Mouse (Mus musculus) kidney, adult 11 months (tissue): ENCODE results near the gene Dlg2.

Experiments
- DNase-seq: peaks from one replicate; pipeline ENCODE4 v3.0.0; 2022

Gene Dlg2

DNA sequence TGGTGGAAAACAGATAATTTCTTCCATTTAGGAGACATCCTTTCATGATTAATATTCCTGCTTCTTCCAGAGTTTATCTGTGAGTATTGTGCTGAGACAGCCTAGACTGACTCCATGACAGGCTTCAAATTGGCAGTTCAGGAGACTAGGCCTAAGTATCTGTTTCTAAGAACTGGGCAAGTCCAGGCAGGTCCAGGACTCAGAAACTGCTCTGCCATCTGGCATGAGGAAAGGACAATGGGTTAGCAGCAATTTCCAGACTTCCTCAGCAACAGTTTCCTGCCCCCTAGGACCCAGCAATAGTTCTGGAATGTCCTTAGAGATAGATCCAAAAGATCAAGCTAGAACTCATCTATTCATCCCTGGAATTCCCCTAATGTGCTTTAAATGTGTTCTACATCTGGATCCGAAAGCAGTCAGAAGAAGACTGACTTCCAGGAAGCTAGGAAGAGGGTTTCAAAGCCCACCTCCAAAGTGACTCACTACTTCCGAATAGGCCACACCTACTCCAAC, 64.4 kb downstream of the Dlg2 start:
- no peak for DNase-seq

DNA sequence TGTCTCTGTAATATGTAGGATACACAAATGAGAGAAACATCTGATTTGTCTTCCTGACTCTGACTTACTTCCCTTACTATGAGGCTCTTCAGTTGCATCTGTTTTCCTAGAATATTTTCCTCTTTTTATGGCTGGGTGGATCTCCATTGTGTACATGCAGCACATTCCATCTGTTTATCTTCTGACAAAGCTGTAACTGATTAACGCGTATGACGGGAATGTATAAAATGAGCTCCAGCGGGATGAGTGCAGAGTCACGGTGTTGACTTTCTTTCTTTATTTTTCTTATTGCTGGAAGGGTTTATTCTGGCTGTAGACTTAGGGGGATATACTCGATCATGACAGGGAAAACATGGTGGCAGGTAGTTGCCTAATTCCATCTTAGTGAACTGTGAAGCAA, 76.9 kb downstream of the Dlg2 start:
- no peak for DNase-seq

DNA sequence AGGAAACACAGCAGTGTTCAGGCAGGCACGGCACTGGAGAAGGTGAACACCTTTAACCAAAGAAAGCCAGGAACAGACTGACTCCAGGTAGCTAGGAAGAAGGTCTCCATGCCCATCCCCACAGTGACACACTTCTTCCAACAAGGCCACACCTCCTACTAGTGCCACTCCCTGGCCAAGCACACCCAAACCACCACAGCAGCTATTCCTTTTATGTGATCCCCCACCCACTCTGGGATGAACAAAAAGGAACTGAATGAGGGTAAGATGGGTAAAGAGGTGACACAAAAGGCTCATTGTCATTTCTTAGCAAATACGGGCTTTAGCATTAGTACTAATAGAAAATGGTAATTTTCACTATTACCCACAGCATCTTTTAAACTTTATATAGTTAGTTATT, 77.9 kb downstream of the Dlg2 start:
- DNase-seq: no peak

DNA sequence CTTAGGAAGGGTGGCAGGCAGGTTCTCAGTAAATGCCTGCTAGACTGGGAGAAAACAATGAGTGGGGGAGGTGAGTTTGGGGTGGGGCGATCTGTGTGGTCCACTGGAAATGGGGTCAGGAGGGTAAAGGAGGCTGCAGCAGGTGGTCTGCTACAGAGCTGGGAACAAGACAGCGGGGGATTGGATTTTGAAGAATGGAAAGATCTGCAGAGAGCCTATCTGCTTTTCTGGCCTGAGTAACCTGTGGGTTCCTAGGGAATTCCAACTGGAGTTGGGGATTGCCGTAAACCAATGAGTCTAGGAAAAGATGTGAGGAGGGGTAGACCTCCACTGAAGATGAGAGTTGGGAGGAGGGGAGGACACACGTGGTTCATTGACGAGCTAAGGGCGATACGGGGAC, 92.7 kb downstream of the Dlg2 start:
- DNase-seq: no peak

DNA sequence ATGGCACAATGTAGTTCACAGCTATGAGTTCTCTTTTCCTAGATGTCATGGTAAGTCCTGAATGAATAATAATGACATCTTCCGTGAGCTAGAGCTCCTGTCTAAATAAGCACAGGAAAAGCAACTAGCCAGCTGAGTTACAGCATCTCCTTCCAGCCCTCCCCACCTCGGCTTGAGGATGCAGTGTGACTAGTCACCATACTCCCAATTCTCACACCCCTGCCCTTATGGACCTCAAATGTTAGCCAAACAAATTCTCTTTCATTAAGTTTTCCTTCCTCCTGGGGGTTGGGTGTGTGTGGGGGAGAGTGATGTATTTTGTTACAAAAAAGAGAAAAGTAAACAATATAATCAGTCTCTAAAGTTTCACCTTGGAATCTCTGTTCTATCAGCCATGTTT, 111.3 kb downstream of the Dlg2 start:
- DNase-seq: no peak

DNA sequence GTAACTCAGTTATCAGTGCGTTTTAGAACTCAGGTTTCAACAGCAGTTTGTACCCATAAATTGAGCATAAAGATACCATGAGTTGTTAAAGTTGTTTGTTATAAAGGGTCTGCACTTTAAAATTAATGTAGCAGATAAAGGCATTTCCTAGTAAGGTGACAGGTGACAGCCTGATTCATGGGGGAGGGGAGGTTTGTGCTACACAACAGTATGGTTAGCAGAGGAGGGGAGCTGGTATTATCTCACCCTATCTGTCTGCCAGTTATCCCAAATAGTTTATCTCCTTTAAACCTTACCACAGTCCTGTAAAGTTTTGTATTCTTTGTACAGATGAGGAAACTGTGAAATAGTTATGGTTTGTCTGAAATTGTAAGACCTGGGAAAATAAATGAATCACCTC, 111.8 kb downstream of the Dlg2 start:
- no peak for DNase-seq

DNA sequence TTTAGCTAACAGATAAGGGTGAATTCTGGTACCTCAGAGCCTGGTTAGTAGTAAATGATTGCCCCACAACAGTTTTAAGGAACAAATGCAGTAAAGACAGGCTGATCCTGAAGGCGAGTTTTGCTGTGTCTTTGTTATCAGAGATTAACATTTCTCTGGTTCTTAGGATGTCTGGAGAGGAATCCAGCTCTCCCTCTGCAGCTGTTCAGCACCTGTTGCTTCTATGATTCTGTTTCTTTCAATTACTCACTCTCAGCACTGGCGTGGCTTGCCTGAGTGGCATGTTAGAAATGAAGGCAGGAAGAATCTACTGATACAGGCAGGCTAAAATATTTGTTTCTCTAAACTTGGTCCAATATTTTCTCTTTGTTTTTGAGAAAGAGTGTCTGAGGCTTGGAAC, 133.3 kb downstream of the Dlg2 start:
- no peak for DNase-seq

DNA sequence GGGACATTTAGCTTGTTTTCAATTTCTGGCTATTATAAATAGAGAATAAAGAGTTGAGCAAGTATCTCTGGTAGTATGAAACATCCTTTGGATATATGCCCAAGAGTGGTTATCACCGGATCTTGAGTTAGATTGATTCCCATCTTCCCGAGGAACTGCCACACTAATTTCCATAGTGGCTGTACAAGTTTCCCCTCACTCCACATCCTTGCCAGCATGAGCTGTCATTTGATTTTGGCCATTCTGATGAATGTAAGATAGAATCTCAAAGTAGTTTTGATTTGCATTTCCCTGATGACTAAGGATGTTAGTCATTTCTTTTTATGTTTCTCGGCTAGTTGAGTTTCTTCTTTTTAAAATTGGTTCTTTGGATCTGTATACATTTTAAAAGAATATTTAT, 154.1 kb downstream of the Dlg2 start:
- DNase-seq: no peak

DNA sequence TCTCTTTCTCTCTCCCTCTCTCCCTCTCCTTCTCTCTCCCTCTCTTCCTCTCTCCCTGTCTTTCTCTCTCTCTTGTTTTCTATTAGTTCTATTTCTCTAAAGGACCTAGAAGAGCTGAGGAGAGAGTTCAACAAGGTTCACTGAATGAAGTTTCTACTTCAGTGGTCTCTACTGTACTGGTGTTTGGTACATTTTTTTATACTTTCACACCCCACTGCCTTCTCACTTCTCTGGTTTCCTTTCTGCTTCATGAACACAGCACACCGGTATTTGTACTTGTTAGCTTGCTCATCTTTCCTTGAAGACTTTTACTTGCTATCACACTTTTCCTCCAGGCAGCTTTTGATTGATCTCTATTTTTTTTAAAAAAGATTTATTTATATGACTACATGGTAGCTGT, 173.0 kb downstream of the Dlg2 start:
- no peak for DNase-seq

DNA sequence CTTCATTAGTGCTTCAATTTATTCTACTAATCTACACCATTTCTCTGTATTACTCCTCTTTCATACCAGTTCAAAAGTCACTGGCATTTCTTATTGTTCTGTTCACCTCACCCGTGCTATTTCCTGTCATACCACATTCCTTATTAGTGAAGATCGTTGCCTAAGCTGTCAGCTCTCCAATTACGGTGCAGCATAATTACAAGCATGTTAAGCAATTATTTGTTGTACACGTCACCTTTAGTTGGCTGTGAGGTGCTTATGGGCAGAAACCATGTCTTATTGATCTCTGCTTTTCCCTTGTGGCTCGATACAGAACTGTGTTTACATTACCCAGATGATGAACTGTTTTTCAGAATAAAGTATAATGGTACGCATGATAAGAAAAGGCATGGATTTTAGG, 174.7 kb downstream of the Dlg2 start:
- no peak for DNase-seq

DNA sequence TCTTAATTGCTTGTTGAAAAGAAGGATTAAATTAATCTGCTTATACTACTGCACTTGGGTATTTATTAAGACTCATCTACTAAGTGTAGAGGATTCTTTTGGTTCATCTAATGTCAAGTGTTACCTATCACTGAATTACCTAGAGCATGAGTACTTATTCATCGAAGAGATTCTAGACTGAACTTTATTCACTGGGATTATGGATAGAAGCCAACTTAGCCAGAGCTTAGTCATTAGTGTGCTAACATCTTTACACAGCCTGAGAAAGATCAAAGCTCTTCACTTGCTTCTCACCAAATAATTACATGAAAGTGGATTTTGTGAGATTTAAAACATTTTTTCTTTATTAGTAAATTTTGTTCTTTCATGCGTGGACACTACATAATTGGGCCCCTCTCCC, 175.1 kb downstream of the Dlg2 start:
- no peak for DNase-seq

DNA sequence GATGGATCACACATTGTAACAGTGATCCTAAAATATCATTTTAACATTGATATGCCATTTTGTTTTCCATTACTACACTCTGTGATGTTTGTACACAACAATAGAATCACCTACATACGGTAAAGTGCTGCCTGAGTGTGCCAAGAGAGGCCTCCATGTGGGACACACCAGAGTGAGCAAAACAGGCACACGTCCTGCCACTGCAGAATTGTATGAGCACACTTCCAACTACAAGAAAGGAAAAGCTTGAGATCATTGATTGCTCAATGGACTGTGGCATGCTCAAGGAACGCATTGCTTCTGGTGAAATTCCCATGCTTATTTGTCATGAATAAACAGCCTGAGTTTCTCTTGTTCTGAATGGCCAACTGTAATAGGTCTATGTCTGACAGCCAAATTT, 182.1 kb downstream of the Dlg2 start:
- no peak for DNase-seq

DNA sequence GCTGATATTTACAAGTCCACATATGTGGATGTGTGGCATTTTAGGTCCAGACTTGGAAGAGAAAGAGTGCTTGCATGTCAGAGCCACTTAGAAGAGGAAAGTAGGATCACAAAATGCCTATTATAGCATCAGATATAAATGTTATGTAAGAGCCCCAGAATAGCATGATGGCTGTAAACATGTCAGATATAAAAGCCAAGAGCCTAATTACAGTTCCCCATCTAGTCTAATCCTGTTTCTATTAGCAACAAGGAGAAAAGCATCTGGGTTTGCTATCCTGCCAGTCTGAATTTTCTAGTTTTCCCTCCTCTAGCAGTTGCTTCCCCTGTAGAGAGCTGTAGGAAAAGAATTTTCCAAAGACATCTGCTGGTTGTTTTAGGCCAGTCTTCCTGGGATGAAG, 217.6 kb downstream of the Dlg2 start:
- no peak for DNase-seq

DNA sequence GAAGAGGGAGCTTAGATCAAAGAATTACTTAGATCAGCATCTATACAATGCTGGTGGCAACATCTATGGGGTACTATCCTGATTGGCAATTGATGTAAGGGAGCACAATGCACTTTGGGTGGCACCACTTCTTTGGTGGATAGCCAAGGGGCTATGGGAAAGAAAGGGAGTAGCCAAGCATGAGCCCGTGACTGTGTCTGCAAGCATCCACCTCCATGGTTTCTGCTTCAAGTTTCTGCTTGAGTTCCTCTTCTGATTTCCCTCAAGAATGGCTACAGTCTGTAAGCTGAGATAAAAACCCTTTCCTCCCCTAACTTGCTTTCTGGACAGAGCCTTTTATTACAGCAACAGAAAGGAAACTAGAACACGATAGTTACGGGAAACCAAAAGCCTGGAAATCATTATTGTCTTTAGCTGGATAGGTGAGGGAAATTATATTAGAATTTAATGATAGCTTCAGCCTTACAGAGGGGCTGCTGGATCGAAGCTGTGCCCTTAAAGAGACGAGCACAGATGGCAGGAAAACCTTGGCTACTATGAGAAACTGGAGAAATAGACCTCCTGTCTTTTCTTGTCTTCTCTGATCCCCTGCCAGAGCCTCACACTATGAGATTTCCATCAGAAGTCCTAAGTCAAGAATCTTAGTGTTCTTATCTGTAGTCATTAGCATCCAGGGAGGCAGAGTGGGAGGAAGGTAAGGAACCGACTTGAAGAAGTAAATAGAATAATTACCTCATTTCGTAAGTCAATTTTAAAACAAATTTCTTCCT, 219.9 kb downstream of the Dlg2 start:
- no peak for DNase-seq

DNA sequence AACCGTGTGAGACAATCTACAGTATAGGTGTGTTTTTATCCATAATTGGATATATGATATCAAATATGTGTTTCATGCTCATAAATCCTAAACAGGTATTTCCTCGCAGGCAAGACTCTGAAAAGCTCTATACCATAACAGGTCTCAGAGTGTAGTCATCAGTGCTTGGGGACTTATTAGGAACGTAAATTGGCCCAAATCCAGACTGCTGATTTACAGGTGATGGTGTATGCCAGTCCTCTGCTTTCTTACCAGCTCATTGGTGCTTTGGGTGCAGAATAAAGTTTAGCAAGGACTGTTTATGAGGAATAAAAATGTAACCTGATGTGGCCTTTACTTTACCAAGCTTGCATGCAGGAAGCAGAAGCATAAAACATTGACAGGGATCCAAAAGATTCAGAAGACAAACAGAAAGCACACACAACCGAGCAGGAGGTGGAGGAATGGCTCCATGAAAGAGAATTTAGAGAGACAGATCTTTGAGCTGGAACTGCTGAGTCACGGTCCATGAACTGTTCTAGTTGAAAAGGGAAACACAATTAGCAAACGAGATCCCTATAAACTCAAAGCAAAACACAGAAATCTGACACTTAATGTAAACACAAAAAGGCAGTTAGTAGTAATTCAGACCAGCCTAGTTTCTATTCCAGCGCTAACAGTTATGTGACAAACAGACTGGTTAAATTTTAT, 226.8 kb downstream of the Dlg2 start:
- no peak for DNase-seq

DNA sequence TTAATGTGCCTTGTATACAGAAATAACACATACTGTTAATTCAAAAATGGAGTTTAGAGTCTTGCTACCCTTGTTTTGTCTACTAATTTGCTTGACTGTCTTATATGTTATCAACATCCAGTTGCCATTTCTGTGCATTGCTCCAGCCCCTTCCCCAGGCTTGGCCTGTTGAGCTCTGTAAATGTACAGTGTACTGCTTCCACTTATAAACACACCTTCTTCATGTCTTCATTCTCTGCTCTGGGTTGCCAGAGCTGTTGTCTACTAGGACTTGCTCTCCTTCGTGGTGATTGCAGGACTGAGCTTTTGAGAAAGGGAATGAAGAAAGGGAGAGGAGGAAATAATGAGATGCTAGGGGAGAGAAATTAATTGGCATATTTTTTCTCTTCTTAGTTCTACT, 227.5 kb downstream of the Dlg2 start:
- no peak for DNase-seq

DNA sequence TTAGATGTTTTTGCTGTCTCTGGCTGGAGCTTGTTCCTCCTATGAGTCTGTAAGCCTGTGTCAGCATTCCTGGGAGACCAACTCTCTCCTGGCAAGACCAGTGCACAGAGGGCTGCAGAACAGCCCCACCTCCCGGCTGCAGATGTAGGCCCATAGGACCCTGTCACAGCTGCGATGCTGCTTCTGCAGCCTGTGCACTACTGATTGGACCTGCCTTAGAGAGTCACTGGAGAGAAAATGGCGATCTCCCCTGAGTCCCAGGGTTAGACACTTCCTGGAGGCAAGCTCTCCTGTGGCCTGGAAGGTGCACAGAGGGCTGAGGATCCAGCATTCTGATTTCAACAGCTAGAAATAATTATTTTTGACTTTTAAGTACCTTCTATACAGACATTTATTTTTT, 257.6 kb downstream of the Dlg2 start:
- DNase-seq: no peak

DNA sequence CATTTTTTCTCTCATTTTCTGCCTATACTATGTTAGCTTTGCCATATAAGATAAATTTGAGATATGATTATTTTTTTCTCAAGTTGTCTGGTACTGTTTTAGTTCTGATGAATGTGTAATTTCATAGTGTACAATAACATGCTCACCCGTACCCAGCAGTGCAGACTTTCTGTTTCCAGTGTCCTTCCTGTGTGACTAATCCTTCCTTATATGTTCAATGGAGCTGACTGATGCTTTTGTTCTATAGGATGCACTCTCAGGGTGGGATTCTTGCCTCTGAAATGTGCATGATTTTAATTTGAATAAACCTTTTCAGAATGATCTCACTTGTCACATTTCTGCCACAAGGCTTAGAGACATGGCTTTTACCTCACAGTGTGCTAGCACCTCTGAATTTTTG, 259.9 kb downstream of the Dlg2 start:
- DNase-seq: no peak

DNA sequence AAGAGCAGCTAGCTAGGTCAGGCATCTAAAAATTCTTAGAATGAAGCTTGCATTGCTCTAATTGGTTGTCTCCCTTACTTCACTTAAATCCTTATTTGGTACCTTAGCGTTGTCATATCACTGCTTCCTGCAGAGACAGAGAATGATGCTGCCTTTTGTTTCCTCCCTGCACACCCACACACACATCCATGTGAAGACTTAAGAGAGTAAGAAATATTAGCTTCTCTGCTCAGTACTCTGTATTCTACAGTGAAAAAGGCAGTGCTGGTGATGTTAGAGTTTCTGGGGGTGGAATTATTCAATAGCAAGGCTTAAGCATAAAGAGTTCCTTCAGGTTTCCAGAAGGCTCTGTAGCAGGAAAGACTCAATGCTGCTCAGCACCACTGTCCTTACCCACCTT, 272.2 kb downstream of the Dlg2 start:
- no peak for DNase-seq

DNA sequence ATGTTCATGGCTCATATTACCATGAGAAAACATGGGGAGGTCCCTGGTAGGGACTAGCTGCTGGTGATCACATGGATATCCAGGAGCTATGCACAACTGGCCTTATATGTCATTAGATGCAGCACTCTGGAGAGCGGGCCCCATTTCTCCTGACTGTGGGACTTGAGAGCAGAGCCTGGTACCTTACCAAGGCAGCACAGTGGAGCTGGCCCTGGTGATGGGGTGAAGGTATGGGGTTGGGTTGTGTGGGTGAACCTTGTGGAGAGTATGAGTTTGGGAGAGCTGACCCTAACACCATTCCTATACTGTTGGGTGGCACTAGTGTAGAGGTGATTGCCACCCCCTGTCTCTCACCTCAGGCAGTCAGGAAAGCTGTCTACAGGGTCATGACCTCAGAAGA, 311.5 kb downstream of the Dlg2 start:
- DNase-seq: no peak

DNA sequence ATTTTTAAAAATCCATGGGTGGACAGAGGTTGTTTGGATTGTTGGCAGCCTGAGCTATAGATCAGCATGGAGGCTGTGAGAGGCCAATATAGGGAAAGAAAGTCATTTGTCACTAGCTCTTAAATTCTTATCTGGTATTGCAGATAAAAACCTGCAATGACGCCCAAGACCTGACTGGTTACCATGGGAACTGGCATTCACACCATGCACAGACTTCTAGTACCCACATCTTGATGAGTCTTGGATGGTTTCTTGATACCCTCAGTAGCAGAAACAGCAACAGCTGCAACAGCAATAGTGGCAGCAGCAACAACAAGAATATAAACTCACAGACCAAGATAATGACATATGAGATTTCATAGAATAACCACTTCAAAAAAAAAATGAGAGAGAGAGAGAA, 315.1 kb downstream of the Dlg2 start:
- no peak for DNase-seq

DNA sequence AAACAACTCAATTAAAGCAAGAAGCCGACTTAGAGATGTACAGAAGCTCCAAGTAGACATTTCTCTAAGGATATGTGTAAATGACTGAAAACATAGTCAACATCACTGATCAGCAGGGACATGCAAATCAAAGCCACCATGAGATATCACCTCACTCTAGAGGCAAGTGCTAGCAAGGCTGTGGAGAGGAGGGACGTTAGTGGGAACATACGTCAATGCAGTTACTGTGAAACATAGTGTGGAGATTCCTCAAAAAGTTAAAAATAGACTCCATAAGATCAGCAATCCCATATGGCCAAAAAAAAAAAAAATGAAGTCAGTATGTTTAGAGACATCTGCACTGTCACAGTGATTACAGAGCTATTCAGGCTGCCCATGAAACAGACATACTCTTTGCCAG, 349.2 kb downstream of the Dlg2 start:
- no peak for DNase-seq

DNA sequence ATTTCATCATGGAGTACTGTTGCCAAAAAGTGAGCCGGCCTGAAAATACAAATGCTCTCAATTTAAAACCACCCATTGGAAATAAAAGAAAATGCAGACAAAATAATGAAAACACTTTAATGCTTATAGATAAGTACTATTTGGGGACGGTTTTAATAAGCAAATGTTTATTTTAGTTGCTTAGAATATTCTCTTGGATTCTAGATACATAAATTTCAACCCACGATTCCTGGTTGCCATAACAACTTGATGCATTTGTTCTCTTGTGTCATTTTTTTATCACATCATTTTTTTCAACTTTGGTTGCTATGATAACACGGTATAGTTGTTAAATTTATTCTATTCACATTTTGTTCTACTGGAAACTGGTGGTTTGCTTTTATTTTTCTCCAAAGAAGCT, 364.8 kb downstream of the Dlg2 start:
- no peak for DNase-seq

DNA sequence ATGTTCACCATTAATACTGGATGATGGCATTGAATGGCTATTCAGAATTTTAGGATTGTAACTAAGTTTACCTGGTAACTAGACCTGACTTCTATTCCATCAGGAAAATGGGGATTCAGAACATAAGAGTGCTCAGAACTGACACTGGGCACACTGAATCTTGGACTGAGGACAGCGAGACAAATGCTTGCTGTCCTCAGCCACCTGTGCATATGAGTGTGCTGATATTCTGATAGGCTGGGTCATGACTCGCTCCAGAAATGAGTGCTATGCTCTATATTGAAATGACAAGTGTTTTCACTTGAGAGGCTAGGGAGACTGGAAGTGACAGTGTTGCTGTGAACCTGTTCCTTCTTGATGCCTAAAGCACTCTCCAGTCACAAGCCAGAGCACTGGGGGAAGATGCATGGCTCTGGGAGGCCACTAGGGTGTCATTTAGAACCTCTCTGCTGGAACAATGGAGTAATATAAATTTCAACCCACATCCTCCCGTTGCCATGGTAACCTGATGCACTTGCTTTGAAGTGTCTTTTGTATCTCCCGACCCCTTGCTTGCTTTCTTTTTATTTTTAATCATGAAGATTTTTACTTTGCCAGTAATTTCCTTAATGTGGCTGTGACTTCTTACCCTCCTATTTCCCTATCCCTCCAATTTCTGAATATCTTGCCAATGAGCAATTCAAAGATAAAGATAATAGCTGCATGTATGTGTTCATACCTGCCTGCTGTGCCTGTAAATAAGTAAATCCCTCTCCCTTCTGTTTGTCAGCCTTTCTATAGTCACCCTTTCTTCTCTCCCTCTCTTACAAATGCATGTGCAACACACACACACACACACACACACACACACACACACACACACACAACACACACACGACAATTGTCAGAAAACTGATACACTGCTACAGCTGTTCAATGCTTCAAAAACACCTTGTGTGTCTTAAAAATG, 367.1 kb downstream of the Dlg2 start:
- DNase-seq: no peak
